Mouse (Mus musculus) thymus, postnatal 36 days (tissue): ENCODE results near the gene Ptpru.

ENCODE experiments used
- DNase-seq, 2 experiments: peaks; one replicate each; pipeline ENCODE4 v3.0.0; 2022; ENCODE audit warnings: mixed read lengths in 2 of 2

Gene Ptpru

GRCm38 (mm10) chr4:131778616-131779275, 59.3 kb downstream of the Ptpru start:
- DNase-seq = no peak

- no peak for DNase-seq
Observed at GRCm38 (mm10) chr4:131771384-131771783, 66.7 kb downstream of the Ptpru start.

- no peak for DNase-seq
Observed at GRCm38 (mm10) chr4:131763911-131764310, 74.2 kb downstream of the Ptpru start.

GRCm38 (mm10) chr4:131763479-131763878, 74.6 kb downstream of the Ptpru start:
- no peak for DNase-seq

GRCm38 (mm10) chr4:131762211-131762784, 75.8 kb downstream of the Ptpru start:
- DNase-seq = no peak

GRCm38 (mm10) chr4:131752204-131752837, 85.8 kb downstream of the Ptpru start:
- DNase-seq = no peak

- DNase-seq = no peak
Observed at GRCm38 (mm10) chr4:131751561-131751960, 86.5 kb downstream of the Ptpru start.

GRCm38 (mm10) chr4:131749802-131750201, 88.3 kb downstream of the Ptpru start:
- peak in 1 of 2 experiments; percentile 6 for DNase-seq

DNA sequence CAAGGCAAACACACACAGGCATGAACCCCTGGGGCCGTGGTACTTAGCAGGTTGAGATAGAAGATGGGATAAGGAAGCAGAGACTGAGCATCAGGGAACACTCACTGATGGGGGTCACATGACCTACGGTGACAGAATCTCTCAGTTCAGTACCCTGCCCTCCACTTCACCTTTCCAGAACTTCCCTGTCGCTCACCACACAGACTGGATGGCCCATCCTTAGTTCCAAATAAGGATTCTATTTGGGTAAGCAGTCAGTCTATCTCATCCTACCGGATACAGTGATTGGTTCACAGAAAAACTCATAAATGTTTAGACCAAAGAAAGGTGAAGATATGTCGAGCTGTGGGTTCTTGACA, 93.4 kb downstream of the Ptpru start:
- DNase-seq = no peak

- no peak for DNase-seq
Observed at GRCm38 (mm10) chr4:131743831-131744684, 94.0 kb downstream of the Ptpru start.

GRCm38 (mm10) chr4:131743031-131743430, 95.1 kb downstream of the Ptpru start:
- no peak for DNase-seq

- DNase-seq = no peak
Observed at GRCm38 (mm10) chr4:131740621-131741020, 97.5 kb downstream of the Ptpru start.

DNA sequence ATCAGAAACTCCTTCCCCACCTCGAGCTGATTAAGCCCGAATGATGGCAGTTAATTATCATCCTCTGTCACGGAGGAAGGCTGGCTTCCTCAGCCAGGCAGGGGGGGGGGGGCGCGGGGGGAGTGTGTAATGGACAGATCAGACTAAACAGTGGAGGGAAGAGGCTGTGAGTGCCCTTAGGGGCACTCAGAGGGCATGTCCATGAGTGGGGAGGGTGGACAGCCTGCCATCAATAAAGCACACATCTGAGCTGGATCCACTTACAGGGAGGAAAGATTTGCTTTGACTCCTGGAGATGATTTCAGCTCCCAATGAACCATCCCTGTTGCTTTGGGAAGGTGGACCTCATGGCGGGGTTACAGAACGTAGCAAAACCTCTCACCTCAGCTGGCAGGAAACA, 109.5 kb downstream of the Ptpru start:
- no peak for DNase-seq

- DNase-seq = peak; percentile 32 to 34
Observed at GRCm38 (mm10) chr4:131723415-131724080, 114.5 kb downstream of the Ptpru start.

DNA sequence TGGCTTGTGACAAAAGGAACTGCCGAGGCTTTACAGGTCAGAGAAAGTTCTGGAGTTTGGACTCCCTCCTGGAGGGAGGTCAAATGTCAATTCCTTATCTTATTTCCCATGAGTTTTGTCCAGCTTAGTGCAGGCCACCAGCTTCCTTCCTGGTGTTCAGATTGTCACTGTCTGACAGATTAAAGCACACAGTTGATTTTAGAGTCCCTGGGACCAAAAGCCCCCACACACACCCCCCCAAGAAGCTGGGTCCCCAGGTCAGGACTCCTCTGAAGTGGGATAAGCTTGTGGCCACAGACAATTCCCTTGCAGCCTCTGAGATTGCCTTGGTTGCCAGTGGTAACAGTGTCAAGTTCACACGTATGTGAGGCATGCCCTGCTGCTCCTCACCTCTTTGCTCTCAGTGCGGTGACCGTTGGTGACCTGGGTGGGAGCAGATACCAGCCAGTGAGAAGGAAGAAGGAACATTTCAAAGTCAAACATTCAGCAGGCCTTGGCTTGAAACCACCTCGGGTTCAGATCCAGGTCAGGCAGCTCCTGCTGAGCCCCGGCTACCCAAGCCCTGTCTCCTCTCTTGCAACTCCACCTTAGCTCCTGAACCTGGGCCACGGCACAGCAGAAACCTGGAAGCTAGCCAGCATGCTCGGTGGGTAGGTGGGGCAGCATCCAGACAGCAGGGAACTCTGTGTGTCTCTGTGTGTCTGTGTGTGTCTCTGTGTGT, 115.8 kb downstream of the Ptpru start:
- no peak for DNase-seq

DNA sequence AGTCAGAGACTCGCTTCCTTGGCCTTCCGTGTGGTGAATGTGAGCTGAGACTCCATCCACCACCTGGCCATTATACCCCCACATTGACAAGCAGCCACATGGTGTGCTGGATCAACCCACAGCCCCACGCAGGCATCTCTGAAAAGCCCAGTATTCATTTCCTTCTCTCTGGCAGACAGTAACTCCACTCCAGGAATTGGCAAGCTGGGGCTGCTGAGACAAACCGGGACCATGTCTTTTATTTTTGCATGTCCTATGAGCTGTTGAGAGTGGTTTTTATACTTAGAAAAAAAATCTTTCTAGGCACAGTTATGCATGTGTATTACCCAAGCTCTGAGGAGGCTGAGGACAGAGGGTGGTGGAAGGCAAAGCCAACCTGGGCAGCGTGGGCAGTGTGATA, 118.9 kb downstream of the Ptpru start:
- no peak for DNase-seq
